Mouse (Mus musculus): ENCODE measurements around the gene Srd5a3.
A peak's percentile ranks its signal among the peaks of the same experiment; 100 is the strongest.

The Srd5a3 gene

DNA sequence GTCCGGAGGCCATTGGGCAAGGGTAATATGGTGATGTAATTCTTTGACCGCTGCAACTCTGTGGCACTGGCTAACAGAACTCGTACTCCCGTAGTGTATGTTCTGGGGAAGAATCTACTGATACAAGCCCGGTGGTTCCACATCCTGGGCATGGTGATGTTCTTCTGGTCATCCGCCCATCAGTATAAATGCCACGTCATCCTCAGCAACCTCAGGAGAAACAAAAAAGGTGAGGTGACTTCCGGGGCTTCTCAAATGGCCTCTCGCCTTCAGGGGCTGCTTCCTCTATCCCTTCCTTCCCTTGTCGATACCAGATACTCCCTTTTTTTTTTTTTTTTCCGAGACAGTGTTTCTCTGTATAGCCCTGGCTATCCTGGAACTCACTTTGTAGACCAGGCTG, 13.4 kb downstream of the Srd5a3 start:
- DNase-seq: no peak

DNA sequence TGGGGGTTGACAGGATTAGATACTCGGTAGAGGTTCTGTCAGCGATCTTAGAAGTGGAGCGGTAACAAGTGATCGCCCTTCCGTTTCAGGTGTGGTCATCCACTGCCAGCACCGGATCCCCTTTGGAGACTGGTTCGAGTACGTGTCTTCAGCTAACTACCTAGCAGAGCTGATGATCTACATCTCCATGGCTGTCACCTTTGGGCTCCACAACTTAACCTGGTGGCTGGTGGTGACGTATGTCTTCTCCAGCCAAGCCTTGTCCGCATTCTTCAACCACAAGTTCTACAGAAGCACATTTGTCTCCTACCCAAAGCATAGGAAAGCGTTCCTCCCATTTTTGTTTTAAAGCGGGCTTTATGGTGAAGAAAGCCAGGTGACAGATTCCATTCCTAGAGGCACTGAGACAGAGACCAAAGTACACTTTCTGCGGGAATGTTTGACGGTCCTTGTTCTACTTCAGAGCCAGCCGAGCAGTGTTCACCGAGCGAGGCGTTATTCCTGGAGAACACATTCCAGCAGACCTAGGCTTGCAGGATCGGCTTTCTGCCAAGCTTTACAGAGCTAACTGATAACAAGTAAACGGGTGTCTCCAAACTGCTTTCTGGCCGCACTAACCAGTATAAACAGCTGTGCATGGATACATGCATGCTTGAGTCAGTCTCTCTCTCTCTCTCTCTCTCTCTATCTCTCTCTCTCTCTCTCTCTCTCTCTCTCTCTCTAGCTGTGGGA, 14.5 kb downstream of the Srd5a3 start:
- no peak for DNase-seq

DNA sequence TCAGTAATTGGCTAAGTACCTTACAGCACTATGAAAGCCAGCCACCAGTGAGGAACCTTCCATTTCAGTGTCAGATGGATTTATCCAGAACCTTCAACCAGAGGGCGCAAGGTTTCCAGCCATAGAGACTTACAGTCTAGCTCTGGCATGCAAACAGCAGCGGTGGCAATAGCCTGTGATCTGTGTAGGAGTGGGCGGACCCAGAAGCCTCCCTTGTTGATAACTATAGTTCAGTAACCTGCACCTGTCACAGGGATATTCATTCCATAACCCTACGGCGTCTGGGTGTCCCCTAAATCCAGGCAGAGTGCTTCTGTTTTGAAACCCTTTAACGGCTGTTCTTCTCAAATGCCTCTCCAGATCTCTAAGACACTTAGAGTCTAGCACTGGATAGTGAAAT, 19.5 kb downstream of the Srd5a3 start:
- no peak for DNase-seq

DNA sequence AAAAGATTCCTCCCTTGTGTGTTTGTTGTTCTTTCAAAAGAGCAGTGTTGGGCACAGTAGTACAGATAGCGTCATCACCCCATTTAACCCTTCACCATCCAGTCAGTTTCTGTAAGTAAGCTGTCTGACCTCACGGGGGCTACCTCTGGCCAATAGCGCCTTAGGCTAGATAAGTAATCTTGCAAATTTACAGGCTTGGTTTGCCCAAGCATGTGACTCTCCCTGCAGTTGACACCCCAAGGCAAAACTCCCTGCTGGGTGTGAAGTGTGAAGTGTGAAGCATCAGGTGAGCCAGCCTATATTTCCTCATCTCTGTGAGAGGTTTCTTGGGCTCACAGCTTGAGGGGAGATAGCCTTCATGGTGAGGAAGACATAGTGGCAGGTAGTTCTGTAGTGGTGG, 20.0 kb downstream of the Srd5a3 start:
- DNase-seq: no peak

DNA sequence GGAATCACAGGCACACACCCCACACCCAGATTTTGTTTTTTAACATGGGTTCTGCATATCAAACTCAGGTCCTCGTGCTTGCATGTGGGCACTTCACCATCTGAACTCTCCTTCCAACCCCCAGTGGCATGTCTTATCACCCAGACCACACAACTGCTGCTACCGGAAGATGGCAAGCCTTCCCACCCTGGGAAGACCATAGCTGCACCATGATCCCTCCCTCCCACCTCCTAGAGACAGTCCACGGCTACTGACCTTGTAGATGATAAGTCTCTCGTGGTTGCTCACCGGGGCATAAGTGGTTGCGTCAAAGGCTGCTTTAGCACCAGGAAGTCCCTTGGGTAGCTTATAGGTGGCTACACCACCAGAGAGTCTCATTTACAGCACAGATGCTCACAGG, 21.4 kb downstream of the Srd5a3 start:
- no peak for DNase-seq

DNA sequence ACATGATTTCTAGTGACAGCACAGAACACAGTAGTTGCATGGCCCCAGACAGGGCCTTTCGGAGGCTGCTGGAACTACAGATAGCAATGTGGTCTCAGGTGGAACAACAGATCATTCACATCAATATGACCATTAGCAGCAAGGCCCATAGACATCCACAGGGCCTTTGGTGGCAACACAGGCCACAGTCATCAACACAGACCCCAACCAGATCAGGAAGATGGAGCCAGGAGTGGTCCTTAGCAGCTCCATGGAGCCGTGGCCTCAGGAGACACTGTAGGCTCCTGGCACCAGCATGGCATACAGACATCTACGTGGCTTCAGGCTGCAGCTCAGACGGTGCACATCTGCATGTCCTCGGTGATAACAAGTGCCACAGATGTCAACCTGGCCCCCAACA, 22.9 kb downstream of the Srd5a3 start:
- DNase-seq: no peak

DNA sequence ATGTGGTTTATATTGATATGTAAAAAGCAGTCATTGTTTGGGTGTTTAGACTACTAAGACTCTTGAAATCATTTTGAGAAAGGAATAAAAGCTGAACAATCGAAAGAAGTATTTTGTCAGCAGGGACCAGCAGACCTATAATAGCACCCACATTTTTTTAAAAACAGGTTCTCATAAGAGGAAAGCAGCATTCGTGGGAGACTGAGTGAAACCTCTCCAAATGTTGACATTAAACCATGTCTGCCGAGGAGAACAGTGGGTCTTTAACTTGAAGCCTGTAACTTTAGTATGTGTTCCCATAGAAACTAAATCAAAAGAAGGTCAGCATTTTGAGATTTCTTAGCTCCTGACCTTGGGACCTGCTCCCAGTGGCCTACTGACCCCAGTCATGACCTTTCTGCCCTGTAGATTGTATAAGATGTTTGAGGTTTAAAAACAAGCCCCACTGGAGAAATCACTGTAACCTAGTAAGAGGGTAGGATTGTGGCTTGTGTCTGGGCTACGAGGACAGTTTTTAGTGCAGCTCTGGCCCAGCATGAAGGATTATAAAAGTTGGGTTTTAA, 23.8 kb downstream of the Srd5a3 start:
- no peak for DNase-seq

DNA sequence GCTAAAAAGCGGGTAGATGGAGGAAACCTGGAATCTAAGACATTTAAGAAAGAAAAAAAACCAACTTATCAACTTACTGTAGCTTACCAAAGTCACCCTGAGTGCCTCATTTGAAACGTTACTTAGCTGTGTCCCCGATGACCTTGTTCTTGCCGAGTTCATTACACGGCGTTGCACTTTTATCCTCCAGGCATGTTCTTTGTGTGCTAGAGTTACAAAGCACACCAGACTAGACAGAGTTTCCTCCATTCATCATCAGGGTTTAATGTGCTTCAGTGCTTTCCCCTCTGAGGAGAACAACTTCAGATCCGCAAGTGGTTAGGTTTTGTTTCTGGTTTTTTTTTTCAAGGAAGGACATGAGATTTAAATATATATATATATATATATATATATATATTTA, 24.8 kb downstream of the Srd5a3 start:
- no peak for DNase-seq

DNA sequence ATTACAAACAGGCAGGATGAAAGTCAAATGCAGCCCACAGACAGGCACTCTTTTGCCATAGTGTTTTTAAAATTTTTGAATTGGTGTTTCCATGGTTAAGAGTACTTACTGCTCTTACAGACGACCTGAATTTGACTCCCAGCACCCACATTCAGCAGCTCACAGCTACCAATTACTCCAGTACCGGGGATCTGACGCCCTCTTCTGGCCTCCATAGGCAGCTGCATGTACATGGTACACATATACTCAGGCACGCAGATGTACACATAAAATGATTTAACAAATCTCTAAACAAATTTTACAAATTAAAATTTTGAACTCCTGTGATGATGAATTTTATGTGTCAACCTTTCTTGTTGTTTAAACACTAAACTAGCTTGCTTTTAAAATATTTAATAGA, 30.5 kb downstream of the Srd5a3 start:
- DNase-seq: no peak

DNA sequence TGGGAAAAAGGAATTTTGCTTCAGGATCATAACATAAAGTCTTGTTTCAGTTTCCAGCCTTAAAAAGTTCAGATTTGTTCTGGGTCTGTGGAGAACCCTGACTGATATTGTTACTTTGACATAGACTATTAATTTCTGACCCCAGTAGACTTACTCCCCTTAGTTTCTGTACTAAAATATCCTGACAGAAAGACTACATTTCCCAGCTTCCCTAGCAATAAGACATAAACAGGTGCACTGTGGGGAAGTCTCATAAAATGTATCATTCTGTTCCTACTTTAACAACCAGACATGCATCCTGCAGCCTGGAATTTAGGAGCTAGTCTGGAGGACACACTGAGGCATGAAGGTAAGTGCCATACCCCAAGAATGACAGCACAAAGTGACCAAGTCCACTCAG, 31.0 kb downstream of the Srd5a3 start:
- no peak for DNase-seq

DNA sequence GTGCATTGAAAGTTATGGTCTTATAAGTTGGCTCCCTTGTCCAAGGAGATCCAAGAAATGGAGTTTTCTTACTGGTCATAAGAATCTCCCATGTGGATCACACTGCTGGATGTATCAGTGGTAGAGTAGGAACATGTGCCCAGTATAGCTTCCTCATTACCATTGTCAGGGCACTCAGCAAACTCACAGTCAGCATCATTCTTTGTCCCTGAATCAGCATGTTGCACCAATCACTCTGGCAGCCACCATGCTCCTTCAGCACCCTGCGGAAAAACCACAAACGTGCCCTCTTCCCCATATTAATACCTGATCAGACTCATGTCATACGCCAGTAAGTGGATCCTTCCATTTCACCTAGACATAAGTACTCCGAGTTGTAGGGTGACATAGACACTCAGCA, 35.0 kb downstream of the Srd5a3 start:
- DNase-seq: no peak

DNA sequence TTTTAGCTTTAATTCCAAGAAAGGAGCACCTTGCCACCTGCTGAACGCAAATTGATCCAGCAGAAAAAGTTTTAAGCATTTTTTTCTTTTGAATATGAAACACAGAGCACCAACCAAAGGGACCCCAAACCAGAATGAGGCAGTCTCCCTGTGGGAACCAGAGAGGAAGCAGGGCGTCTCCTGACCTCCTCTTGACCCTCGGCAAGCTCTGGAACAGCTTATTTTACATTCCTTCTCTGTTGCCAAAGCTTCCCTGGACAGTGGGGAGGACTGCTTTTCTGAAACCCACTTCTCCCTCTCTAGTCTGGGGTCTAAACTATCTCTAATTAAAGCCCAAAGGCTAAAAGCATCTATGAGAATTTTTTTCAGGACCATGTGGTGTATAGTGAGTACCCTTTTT, 36.3 kb downstream of the Srd5a3 start:
- DNase-seq: no peak

DNA sequence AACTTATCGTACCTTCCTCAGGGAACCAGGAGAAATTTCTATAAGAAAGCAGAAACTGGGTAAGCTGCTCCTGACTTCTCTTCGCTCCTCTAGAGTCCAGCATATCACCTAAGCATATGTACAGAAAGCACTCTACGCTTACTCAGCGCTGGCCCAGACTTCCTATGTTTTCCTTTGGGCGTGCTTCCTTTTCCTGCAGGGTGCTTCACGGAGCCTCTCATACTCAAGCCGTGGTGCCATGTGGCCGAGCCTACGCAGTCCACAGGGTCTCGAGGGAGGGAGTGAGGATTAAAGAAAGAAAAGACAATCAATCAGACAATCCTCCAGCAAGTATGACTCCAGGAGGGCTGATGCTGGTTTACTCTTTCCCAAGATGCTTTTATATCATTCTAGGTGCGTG, 36.8 kb downstream of the Srd5a3 start:
- DNase-seq: no peak

DNA sequence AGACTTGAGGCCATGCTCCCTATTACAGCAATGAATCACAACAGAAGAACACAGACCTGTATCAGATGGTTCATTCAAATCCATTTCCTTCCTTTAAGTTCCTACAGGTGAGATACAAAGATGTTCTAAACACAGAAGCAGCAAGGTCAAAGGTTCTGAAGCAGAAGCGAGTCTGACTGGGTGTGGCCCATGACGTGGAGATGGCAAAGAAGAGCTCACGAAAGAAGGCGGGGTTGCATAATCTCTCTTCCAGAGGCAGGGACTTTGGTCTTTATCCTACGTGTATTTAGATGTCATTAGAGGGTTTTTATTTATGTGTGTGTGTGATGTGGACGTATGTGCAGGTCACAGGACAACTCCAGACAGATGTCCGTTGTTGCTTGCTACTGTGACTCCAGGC, 37.6 kb downstream of the Srd5a3 start:
- no peak for DNase-seq

DNA sequence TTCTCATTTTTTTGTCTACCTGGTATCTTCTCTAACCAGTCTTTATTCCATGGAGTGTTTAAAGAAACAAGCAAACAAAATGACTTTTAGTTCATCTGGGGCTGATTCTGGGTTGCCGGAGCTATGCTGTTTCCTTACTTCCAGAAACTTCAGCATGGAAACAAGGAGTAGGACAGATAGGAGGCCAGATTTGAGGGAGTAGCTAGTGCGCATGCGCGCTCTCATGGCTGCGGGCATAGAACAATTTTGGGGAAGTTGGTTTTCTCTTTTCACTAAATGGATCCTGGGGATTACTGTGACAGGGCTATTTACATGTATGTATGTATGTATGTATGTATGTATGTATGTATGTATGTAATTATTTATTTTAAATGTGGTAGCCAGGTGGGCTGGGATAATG, 39.1 kb downstream of the Srd5a3 start:
- DNase-seq: no peak

DNA sequence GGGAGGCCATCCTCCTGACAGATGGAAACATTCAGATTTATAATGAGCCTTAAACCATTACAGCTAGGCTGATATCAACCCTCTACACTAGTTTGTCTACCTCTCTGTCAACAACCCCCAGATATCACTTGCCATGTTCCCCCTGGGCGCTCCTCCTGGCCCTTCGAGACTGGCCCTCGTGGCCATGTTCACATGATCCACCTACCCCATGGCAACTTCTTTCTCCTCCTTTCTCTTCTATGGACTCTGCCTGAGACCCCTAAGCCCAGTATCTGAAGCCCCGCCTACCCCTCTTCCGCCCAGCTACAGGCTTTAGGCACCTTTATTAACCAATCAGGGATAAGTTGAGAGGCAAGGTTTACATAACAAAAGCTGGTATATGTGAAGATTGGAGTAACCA, 39.7 kb downstream of the Srd5a3 start:
- DNase-seq: no peak

DNA sequence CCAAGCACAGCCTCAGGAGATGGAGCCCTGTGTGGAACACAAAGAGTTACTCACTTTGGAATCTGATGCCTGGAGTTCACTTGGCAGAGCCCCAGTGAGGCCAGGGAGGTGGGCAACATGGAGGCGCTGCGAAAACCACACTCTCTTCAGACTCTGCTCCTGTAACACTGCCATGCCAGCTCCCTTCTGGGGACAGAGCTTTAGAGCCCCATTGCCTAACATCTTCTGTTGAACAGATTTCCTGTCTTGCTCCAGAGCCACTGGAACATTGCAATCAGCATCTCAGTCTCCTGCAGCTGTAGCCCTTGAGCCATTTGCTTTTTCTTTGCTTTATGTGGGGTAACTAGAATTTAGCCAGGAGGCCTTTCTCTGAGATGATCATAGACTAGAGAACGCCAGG, 42.3 kb downstream of the Srd5a3 start:
- DNase-seq: no peak

DNA sequence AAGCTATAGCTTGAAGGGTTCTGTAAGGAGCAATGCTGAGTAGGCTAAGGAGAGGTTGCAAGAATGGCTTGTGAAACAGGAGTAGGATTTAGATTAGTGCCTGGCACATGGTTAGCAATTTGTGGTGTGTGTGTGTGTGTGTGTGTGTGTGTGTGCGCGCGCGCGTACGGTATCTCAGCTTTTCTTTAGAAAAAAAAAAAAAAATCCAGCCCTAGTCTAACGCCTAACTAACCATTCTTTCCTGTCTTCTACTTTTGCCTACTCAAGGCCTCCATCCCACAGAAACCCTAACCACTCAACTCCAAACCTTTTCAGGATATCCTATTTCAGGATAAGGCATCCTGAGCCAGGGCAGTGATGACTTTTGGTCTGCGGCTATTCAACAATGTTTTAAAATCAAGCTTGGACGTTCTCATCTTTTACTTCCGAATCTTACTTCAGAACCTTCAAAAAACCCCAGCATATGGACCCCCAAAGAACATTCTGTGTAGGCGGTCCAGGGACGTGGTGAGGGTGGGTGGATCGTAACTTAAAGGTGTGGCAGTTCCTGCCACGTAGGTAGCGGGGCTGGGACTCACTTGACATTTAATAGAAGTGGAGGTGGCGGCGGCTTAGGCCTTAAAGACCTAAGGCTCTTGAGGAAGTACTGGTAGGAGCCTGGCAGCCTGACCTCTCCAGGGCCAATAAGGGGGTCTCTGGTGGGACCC, 43.1 kb downstream of the Srd5a3 start:
- no peak for DNase-seq

DNA sequence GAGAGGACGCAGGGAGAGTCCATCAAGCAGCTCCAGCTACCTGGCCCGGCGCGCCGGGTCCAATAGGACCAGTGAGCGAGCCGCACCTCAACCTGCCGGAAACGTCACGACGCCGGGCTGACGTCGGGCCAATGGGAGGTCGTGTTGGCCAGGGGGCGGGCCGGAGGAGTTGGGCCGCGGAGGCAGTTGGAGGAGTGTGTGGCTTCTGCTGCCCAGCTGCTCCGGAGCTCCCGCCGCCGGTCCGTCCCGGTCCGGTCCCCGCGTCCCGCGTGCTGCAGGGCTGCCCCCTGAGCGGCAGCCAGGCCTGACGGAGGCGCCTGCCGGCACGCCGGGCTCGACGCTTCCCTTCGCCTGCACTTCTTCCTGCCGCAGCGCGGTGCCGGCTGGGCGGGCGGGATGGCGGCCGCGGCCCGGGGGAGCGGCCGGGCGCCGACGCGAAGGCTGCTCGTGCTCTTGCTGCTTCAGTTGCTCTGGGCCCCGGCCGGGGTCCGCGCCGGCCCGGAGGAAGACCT, 43.7 kb downstream of the Srd5a3 start, which contains the start of gene Tmem165:
Gene Tmem165 (plus strand): TSS at position 131 of the 512 bp plus-strand sequence.
- peak; percentile 94 for DNase-seq

DNA sequence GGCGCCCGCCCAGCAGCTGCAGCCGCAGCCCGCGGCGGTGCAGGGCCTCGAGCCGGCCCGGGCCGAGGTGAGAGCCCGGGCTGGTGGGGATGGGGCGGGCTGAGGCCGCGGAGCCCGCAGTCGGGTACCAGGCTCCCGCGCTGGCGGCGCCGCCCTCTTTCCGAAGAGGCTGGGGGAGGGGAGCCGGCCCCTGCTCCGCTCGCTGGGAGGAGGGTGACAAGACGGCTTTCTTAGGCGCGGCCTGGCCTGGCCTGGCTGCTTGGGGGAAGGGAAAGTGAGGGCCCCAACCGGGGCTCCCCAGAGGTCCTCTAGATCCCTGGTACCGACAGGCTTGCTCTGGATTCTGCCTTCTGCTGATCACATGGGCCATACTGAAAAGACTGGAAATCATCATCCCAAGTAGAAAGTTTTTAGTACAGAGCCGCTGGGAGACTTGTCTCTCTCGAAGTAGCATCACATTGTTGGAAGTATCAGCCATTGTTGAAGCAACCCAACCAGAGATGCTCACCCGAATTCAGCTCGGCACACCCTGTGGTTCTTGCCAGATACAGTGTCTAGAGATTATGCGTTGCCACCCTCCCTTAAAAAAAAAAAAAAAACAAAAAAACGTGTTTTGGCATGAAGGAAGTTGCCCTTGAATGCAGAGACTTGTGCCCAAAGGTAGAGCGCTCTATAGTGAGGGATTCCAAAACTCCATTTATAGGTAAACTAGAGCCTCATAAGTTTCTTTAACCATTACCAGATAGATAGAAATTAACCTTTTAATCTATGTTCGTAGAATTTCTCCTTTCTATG, 44.4 kb downstream of the Srd5a3 start:
- peak; percentile 44 for DNase-seq

DNA sequence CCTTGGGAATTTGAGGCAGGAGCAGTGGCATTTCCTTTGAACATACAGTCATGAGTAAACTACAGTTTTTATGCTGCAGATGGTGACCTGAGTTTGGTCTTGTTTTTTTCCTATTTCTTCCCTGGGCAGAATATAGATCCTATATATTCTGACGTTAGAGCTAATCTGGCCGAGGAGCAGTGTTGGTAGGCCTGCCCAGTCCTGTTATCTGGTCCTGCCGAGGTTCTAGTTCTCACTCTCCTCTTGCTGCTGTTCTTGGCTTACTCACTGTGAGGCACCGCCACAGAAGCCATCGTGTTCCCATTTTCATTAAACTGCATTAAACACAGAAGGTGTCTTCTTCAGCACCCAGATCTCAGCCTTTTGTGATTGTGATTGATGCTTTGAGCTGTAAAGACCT, 47.8 kb downstream of the Srd5a3 start:
- DNase-seq: no peak

DNA sequence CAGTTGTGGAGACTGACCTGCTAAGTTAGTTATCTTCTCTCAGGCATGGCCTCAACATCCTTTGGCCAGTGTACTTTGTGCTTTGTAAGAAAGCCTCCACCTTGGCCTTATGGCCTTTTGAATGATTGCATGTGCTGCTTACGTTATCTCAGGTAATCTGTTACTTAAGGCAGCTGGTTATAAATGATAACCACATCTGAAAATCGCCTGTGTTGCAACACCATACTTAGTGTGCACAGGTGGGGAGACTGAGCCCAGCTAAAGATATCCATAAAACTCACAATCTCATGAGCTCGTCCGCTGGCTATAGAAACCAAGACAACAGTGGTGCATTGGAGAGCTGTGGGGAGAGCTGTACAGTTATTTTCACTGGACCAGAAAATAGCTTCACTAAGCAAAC, 50.5 kb downstream of the Srd5a3 start:
- no peak for DNase-seq

DNA sequence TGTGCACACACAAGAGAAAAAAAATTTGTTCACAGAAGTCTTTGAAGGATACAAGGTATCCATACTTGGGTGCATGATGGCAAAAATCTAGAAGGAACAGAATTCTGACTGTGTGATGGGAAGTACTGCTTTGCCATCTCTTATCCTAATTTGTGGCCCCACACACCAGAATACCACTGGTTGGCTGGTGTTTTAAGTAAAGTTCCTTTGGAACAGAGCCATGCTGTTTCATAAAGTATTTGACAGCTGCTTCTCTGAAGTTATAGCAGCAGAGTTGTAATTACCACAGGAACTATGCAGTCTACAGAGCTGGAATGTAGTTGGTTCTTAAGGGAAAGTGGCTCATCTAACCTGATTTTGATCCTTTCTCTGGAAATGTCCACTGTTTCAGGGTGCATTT, 53.0 kb downstream of the Srd5a3 start:
- DNase-seq: no peak
